Mouse (Mus musculus): ENCODE data around the gene Srgap3.
A peak's percentile ranks its signal among the peaks of the same experiment; 100 is the strongest.

- TF ChIP-seq CTCF (IDR thresholded peaks at IDR 0.05; ENCODE audit: low read depth) (peak; percentile 79), EP300 (optimal IDR thresholded peaks at IDR 0.05) (no peak)
Observed at GRCm38 (mm10) chr6:112717168-112717567, 229.9 kb downstream of the Srgap3 start.
